Mouse (Mus musculus) regulatory T cell (primary cell): Measurements from ENCODE around the gene Pds5b.
"Not testable (repeated sequence)": the region's sequence is repeated elsewhere in the genome, so short reads cannot be mapped to it uniquely, and the experiment has no call there.

Experiments
- in situ Hi-C: fragments of 300-600 bp; cut with MboI, MseI; formaldehyde crosslinking; loops from one replicate; pipeline ENCODE4 v1.15.1; 2025; ENCODE audit warnings: high pct_unique_total_duplicates

Pds5b gene

DNA sequence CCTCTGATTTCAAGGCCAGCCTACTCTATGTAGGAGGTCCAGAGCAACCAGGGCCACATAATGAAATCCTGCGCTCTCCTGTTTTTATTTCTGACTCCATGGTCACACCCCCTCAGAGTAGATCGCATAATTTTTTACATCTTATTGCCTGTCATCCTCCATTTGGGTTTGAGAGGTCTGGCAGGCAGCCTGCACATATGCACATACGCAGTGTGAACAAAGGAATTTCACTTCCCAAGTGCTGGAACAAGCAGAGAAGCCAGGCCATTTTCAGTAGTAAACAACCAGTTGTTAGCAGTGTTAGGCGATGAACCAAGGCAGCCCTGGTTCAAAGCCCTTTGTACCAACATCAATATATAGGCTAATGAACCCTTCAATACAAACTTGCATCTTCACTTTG is 147.6 kb downstream of the Pds5b start:
- in situ Hi-C loops = no loop called here

DNA sequence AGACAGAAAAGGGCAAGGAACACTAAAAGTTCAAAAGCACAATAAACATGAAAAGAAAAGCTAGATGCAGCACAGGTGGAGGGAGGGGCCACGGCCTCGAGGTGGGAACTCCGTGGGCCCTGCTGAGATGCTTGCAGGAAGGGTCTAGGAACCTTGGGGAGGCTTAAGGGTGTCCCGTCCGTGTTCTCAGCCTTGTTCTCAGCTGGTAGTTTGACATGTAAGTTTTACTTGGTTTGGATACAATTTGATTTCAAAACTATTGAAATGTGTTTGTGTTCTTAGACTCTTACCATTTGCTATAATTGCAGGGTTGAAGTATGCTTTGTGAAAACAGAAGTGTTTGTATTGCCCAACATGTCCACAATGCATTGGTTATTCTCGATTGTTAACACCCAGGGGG is 149.2 kb downstream of the Pds5b start:
- in situ Hi-C loops = no loop called here

DNA sequence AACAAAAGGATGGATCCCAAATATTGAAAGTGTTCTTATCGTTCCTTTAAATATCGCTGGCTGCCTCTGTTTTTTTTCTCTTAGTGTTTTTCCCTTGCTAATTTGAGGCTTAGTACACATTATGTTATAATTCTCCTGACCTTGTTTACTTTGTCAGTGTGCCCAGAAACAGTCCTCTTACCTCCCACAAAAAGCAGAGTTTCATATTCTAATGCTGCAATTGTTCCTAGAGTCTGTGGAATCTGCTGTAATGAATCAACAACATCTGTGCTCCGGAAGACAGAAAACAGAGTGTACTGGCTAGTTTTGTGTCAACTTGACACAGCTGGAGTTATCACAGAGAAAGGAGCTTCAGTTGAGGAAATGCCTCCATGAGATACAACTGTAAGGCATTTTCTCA is 149.8 kb downstream of the Pds5b start:
- in situ Hi-C loops = no loop called here

DNA sequence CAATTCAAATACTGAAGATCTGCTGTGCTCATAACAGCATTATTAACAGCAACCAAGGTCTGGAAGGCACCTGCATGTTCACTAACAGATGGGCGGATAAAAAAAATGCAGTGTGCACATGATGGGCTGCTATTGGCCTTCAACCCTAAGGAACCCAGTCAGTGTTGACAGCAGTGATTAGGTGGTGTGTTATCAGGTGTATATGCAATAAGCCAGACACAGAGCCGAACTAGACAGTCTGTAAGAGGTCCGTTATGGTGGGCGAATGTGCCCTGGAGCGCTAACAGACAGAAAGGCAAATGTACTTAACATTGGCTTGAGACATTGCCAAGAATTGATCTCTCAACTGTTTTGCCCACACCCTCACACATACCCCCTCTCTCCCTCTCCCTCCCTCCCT is 156.0 kb downstream of the Pds5b start:
- in situ Hi-C loops = no loop called here

DNA sequence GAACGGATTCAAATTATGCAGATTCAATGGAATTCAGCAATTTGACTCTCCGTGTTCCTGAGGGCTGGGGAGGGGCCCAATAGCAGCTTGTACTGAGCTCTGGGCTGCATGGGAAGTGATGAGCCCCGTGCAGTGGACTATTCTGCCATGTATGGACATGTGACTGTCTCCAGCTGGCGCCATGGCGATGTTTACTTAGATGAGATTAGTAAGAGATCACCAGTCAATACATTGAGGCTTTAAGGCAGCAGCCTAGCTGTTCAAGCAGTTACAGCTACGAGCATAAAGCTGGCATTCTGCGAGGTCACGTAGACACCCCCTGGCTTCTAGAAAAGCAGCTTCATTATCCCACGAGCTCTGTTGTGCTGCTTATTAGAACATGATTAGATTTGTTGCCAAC is 157.2 kb downstream of the Pds5b start:
- in situ Hi-C loops = no loop called here

DNA sequence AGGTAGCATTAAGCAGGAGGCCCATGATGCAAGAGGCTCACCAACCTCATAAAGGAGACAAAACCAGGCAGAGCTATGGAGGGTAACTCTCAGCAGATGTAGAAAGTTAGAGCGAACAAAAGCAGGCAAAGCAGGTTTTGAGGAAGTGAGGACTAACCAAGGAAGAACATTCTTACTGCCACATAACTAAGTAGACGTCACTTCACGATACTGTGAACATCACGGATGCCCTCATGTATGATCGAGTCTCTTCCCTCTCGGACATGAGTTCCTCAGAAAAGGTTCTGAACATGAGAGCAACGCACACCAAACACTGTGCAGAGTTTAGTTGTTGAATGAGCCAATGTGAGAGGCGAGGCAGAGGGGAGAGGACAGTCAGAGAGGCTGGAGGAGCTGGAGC is 163.2 kb downstream of the Pds5b start:
- in situ Hi-C loops = no loop called here

DNA sequence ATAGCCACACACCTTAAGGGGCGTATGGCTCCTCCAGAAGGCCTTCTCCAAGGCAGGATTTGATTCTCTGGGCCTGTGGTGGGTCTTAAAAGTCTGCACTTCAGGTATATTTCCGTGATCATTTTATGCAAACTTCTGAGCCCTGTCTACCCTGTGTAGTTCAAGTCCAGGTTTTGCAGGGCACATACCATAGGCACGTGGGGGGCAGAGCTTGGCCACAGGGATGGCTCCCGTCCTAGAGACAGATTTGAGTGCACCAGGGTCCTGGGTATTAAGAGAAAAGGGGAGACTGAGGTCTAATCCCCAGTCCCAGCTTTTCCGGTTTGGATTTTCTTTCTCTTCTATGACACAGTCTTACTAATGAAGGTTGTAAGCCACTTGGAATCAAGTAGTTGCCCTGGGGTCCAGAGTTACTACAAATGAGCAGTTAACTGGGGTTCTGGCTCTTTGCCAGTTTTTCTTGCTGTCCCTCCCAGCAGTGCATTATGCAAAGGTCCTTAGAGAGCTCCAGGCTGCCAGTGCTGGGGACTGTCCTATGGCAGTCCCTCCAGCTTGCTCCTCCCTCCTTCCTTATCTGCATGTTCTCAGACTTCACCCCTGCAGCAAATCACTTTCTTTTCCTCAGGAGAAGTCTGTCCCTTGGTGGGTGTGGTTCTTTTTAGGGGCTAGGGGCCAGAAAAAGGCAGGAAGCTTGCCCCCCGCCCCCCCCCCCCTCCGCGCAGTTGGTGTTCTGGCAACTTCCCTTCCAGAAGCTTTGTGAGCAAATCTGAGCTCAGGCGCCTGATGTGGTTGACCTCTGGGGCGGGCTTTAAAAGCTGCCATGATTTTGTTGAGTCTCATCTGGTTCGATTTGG is 166.4 kb downstream of the Pds5b start:
- in situ Hi-C loops = no loop called here

DNA sequence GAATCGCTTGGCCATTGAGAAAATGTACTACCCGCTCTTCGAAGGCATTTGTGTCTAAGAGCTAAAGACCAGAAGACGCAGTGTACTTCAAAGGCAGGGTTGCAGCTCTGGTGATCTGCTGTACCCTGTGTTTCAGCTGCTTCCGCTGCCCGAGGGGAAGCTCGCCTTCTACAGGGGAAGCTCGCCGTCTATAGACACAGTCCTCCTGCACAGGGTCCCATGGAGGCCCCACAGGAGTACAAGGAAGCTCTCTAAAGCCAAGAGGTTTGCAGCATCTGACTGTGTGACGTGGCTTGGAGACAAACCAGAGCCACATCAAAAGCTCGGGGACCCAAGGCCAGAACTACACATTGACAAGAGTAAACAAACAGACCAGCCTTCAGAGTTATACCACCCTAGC is 167.1 kb downstream of the Pds5b start:
- in situ Hi-C loops = no loop called here

DNA sequence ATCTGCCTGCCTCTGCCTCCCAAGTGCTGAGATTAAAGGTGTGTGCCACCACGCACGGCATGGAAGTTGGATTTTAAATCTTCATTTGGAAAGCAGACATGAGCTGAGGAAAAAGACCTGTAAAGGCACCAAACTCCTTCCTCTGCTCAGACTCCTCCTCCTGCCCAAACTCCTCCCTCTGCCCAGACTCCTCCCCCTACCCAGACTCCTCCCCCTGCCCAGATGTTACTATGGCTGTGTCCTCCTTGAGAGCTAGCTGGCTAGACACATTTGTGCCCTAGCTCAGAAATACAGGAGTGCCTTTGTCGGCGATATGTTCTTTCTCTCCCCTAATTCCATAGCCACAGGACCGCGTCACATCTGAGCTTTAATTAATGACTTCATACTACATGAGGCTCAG is 172.4 kb downstream of the Pds5b start:
- in situ Hi-C loops = no loop called here

DNA sequence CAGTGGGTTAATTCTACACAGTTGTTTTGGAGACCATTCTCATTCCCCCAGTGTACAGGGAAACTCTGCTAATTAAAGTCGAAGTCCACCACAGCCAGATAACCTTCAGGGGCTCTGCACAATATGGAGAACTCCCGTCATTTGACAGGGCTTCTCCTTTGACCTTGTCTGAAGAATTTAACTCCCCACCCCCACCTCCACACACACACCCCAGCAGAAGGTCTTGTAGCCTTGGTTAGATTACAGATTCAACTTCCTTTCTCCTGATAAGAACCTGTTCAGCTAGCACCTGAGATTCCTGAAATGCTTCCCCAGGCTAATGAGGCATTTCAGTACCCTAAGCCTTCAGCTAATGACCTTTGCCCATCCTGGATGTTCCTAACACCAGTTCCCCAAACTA is 177.3 kb downstream of the Pds5b start:
- in situ Hi-C loops = no loop called here

DNA sequence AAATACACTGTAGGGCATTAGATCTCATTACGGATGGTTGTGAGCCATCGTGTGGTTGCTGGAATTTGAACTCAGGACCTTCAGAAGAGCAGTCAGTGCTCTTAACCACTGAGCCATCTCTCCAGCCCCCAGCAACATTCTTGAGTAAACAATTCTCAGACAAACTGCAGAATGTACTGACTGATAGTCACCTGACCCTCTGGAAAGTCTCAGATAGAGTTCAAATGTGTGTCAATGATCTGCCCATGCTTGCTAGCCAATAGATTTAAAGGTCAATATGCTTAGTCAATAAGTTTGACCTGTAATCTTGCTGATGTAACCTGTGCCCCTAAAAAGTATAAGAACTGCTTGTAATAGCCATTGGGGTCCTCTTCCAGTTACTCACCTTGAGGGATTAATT is 178.6 kb downstream of the Pds5b start:
- in situ Hi-C loops = not testable (repeated sequence)

DNA sequence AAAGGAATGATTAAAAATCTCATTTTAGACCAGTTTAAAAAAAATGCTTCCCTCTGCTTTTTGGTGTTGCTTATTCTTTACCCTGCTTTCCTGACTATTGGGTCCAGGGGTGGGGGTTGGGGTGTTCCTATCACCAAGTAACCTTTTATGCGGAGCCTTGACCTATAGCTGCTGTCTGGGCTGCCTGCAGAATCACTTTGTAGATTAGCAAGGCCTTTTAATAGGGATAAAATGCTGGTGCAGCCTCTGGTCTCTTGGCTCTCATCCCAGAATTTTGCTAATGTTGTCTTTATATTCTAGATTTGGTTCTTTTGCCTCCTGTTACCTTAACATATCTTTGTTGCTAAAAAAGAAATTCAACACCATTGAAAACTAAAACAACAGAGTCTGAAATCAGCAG is 181.0 kb downstream of the Pds5b start:
- in situ Hi-C loops = no loop called here

DNA sequence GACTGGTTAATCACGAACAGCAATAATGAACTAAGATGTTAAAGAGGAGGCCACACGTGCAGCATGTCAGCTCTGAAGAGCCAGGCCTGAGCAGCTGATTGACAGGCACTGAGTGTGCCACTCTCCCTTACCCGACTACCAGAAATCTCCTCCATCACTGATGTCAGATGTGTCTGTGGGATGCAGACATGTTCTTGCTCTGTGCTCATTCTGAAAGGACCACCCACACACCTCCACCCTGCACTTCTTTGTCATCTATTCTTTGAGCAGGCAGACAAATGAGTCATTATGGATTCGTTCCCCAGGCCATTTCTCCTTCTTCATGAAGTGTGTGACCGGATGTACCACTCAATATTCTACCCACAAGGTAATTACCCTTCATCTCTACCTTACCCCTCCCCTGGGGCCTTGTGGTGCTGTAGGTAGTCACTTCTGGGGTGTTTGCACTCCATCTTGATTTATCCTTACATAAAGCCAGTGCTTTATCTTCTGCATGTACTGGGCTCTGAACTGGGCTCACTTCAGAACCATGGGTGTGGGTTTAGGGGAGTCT is 186.2 kb downstream of the Pds5b start:
- in situ Hi-C loops = no loop called here
